Mouse (Mus musculus) CH12.LX (cell line): ENCODE results near the gene Ap5z1. TPM values are rescaled to one million over a fixed set of nuclear protein-coding genes. Genes with fewer than 3 reads are reported as not detected.
A peak's percentile ranks its signal among the peaks of the same experiment; 100 is the strongest.

Experiments used
- DNase-seq: peaks from one replicate; pipeline ENCODE4 v3.0.0-alpha.2; 2013; ENCODE audit errors: extremely low read depth
- H3K27ac ChIP-seq: 2 replicates; pipeline ENCODE4 v1.5.1; 2012; ENCODE audit warnings: low read depth, mild to moderate bottlenecking, control low read depth, moderate library complexity; ENCODE audit not compliant: insufficient read depth
- H3K27me3 ChIP-seq: replicated peaks from 2 replicates; pipeline ENCODE3; 2012; ENCODE audit warnings: inconsistent platforms
- H3K36me3 ChIP-seq, 2 experiments: replicated peaks in 1 of 2; 2 replicates each; pipeline versions ENCODE3 to v1.6.1; 2012; ENCODE audit warnings: inconsistent platforms in 1 of 2, low read length in 1 of 2, mild to moderate bottlenecking in 1 of 2, mixed read lengths in 1 of 2, moderate library complexity in 1 of 2; ENCODE audit not compliant: control insufficient read depth in 1 of 2, insufficient read depth in 1 of 2
- H3K4me1 ChIP-seq, 2 experiments: 2 replicates each; pipeline ENCODE4 v1.6.1; 2012; ENCODE audit warnings: inconsistent platforms in 1 of 2, moderate library complexity in 1 of 2; ENCODE audit not compliant: insufficient read depth in 2 of 2, control insufficient read depth in 1 of 2
- H3K4me2 ChIP-seq: 2 replicates; pipeline ENCODE4 v1.6.1; 2012; ENCODE audit warnings: low read depth, mild to moderate bottlenecking, control low read depth; ENCODE audit not compliant: poor library complexity, insufficient read depth, severe bottlenecking
- H3K4me3 ChIP-seq, 3 experiments: fragments of 150-350 bp in 1 of 3; sonication (generic) in 1 of 3; replicated peaks in 1 of 3; 2 replicates each; pipeline versions ENCODE3 to v1.5.1; 2011 to 2012; ENCODE audit warnings: low read depth in 2 of 3, low read length in 2 of 3, mild to moderate bottlenecking in 2 of 3, moderate library complexity in 2 of 3, control low read depth in 1 of 3, improper control_type of control experiment in 1 of 3, inconsistent platforms in 1 of 3, mixed read lengths in 1 of 3; ENCODE audit not compliant: poor library complexity in 1 of 3
- H3K79me2 ChIP-seq: replicated peaks from 2 replicates; pipeline ENCODE4 v1.6.1; 2012; ENCODE audit warnings: mild to moderate bottlenecking, moderate library complexity; ENCODE audit not compliant: control insufficient read depth, poor library complexity, insufficient read depth, severe bottlenecking; ENCODE audit errors: extremely low read depth
- H3K9ac ChIP-seq: 2 replicates; pipeline ENCODE4 v1.6.1; 2012; ENCODE audit warnings: low read depth, mild to moderate bottlenecking, control low read depth, moderate library complexity; ENCODE audit not compliant: insufficient read depth
- H3K9me3 ChIP-seq: replicated peaks from 2 replicates; pipeline ENCODE3; 2012; ENCODE audit warnings: low read length, inconsistent platforms, mixed read lengths
- CHD1 ChIP-seq: IDR thresholded peaks from 2 replicates; pipeline ENCODE4 v1.6.1; 2012; ENCODE audit warnings: low read depth, low read length, improper control_type of control experiment, inconsistent platforms
- CHD2 ChIP-seq: IDR thresholded peaks from 2 replicates; pipeline ENCODE4 v1.6.1; 2011; ENCODE audit warnings: low read length, improper control_type of control experiment
- CTCF ChIP-seq, 2 experiments: IDR thresholded peaks in 1 of 2; conservative IDR thresholded peaks in 1 of 2; 2 replicates each; pipeline ENCODE4 v1.5.1; 2011 to 2012; ENCODE audit warnings: low read depth in 2 of 2, low read length in 2 of 2, improper control_type of control experiment in 1 of 2, inconsistent platforms in 1 of 2, mild to moderate bottlenecking in 1 of 2, moderate library complexity in 1 of 2
- E2F4 ChIP-seq: IDR thresholded peaks from 2 replicates; pipeline ENCODE4 v1.6.1; 2011; ENCODE audit warnings: low read depth, low read length, improper control_type of control experiment; ENCODE audit not compliant: insufficient replicate concordance
- ELF1 ChIP-seq: IDR thresholded peaks from 2 replicates; pipeline ENCODE4 v1.6.1; 2014; ENCODE audit warnings: low read depth, mild to moderate bottlenecking, inconsistent platforms, low read length, improper control_type of control experiment
- EP300 ChIP-seq: IDR thresholded peaks from 2 replicates; pipeline ENCODE4 v1.6.1; 2011; ENCODE audit warnings: low read length, improper control_type of control experiment
- ETS1 ChIP-seq: conservative IDR thresholded peaks from 2 replicates; pipeline ENCODE4 v1.6.1; 2012; ENCODE audit warnings: low read depth, mild to moderate bottlenecking, inconsistent platforms, low read length, improper control_type of control experiment, moderate library complexity
- GABPA ChIP-seq: IDR thresholded peaks from 2 replicates; pipeline ENCODE4 v1.6.1; 2012; ENCODE audit warnings: low read depth, low read length, improper control_type of control experiment, inconsistent platforms; ENCODE audit not compliant: insufficient replicate concordance
- HCFC1 ChIP-seq: IDR thresholded peaks from 2 replicates; pipeline ENCODE4 v1.6.1; 2012; ENCODE audit warnings: low read depth, mild to moderate bottlenecking, inconsistent platforms, low read length, improper control_type of control experiment
- JUN ChIP-seq: IDR thresholded peaks from 2 replicates; pipeline ENCODE4 v1.6.1; 2011; ENCODE audit warnings: low read depth, mild to moderate bottlenecking, low read length, improper control_type of control experiment, moderate library complexity; ENCODE audit not compliant: insufficient read depth
- JUND ChIP-seq: conservative IDR thresholded peaks from 2 replicates; pipeline ENCODE4 v1.6.1; 2011; ENCODE audit warnings: low read depth, low read length, improper control_type of control experiment
- KAT2A ChIP-seq: IDR thresholded peaks from 2 replicates; pipeline ENCODE4 v1.6.1; 2012; ENCODE audit warnings: low read length, improper control_type of control experiment, inconsistent platforms; ENCODE audit not compliant: insufficient replicate concordance
- MAFK ChIP-seq: IDR thresholded peaks from 2 replicates; pipeline ENCODE4 v1.6.1; 2011; ENCODE audit warnings: low read length, improper control_type of control experiment; ENCODE audit not compliant: insufficient replicate concordance
- MAX ChIP-seq: IDR thresholded peaks from 2 replicates; pipeline ENCODE4 v1.6.1; 2011; ENCODE audit warnings: low read length, improper control_type of control experiment
- MAZ ChIP-seq: IDR thresholded peaks from 2 replicates; pipeline ENCODE4 v1.6.1; 2012; ENCODE audit warnings: low read depth, mild to moderate bottlenecking, inconsistent platforms, low read length, improper control_type of control experiment, moderate library complexity
- MEF2A ChIP-seq: IDR thresholded peaks from 2 replicates; pipeline ENCODE4 v1.6.1; 2014; ENCODE audit warnings: low read depth, mild to moderate bottlenecking, inconsistent platforms, low read length, improper control_type of control experiment, borderline replicate concordance
- MXI1 ChIP-seq: IDR thresholded peaks from 2 replicates; pipeline ENCODE4 v1.6.1; 2011; ENCODE audit warnings: mild to moderate bottlenecking, low read depth, low read length, improper control_type of control experiment
- MYC ChIP-seq: IDR thresholded peaks from 2 replicates; pipeline ENCODE4 v1.6.1; 2011; ENCODE audit warnings: low read depth, mild to moderate bottlenecking, improper control_type of control experiment, low read length
- NELFE ChIP-seq: IDR thresholded peaks from 2 replicates; pipeline ENCODE4 v1.6.1; 2011; ENCODE audit warnings: low read depth, low read length, improper control_type of control experiment
- NRF1 ChIP-seq: IDR thresholded peaks from 2 replicates; pipeline ENCODE4 v1.6.1; 2014; ENCODE audit warnings: low read depth, mild to moderate bottlenecking, inconsistent platforms, low read length, improper control_type of control experiment, moderate library complexity
- POLR2A ChIP-seq: IDR thresholded peaks from 2 replicates; pipeline ENCODE4 v1.6.1; 2011; ENCODE audit warnings: low read depth, mild to moderate bottlenecking, improper control_type of control experiment, low read length
- RAD21 ChIP-seq: IDR thresholded peaks from 2 replicates; pipeline ENCODE4 v1.6.1; 2011; ENCODE audit warnings: low read depth, mild to moderate bottlenecking, low read length, improper control_type of control experiment, moderate library complexity
- RCOR1 ChIP-seq: conservative IDR thresholded peaks from 2 replicates; pipeline ENCODE4 v1.6.1; 2012; ENCODE audit warnings: low read depth, mild to moderate bottlenecking, inconsistent platforms, low read length, improper control_type of control experiment
- SIN3A ChIP-seq: IDR thresholded peaks from 2 replicates; pipeline ENCODE4 v1.6.1; 2012; ENCODE audit warnings: low read length, improper control_type of control experiment, inconsistent platforms
- SMC3 ChIP-seq: IDR thresholded peaks from 2 replicates; pipeline ENCODE4 v1.6.1; 2011; ENCODE audit warnings: low read depth, low read length, improper control_type of control experiment
- TBP ChIP-seq: conservative IDR thresholded peaks from 2 replicates; pipeline ENCODE4 v1.6.1; 2011; ENCODE audit warnings: low read depth, low read length, improper control_type of control experiment
- TCF12 ChIP-seq: IDR thresholded peaks from 2 replicates; pipeline ENCODE4 v1.6.1; 2014; ENCODE audit warnings: low read depth, mild to moderate bottlenecking, inconsistent platforms, low read length, improper control_type of control experiment
- UBTF ChIP-seq: IDR thresholded peaks from 2 replicates; pipeline ENCODE4 v1.6.1; 2012; ENCODE audit warnings: low read depth, mild to moderate bottlenecking, inconsistent platforms, low read length, improper control_type of control experiment, moderate library complexity
- USF1 ChIP-seq: IDR thresholded peaks from 2 replicates; pipeline ENCODE4 v1.6.1; 2014; ENCODE audit warnings: low read depth, mild to moderate bottlenecking, inconsistent platforms, low read length, improper control_type of control experiment
- USF2 ChIP-seq: conservative IDR thresholded peaks from 2 replicates; pipeline ENCODE4 v1.6.1; 2011; ENCODE audit warnings: low read depth, low read length, improper control_type of control experiment
- ZC3H11A ChIP-seq: IDR thresholded peaks from 2 replicates; pipeline ENCODE4 v1.6.1; 2012; ENCODE audit warnings: low read depth, mild to moderate bottlenecking, inconsistent platforms, low read length, improper control_type of control experiment
- ZKSCAN1 ChIP-seq: IDR thresholded peaks from 2 replicates; pipeline ENCODE4 v1.6.1; 2012; ENCODE audit warnings: low read depth, inconsistent platforms, low read length, improper control_type of control experiment, borderline replicate concordance
- ZNF384 ChIP-seq: IDR thresholded peaks from 2 replicates; pipeline ENCODE4 v1.6.1; 2012; ENCODE audit warnings: low read depth, low read length, improper control_type of control experiment, inconsistent platforms
- dilution Hi-C: fragments of 300-500 bp; cut with MboI; formaldehyde crosslinking; loops from 2 replicates; pipeline ENCODE4 v1.14.3; 2020; ENCODE audit warnings: low sequenced_read_pairs; ENCODE audit not compliant: extremely low pct_unique_long_range_greater_than_20kb, extremely low pct_ligation_motif_present
- in situ Hi-C: fragments of 300-500 bp; cut with MboI; formaldehyde crosslinking; loops from 3 replicates; pipeline ENCODE4 v1.14.3; 2019; ENCODE audit warnings: low sequenced_read_pairs, low pct_ligation_motif_present, low pct_unique_long_range_greater_than_20kb, mixed read lengths
- polyA plus RNA-seq: library from polyadenylated mRNA; unstranded; fragments of >175 nt; gene quantifications from 2 replicates; pipeline ENCODE4 v1.2.1, GENCODE M21; 2012; ENCODE audit warnings: low read depth; ENCODE audit not compliant: insufficient read length
- total RNA-seq, 2 experiments: library from RNA; depleted of rRNA; stranded (reverse); fragments of 300-350 nt in 1 of 2; fragments of >200 nt in 1 of 2; gene quantifications; 2 replicates each; pipeline ENCODE4 v1.2.3; 2012 to 2014

The Ap5z1 gene
- total and polyA plus RNA-seq, 3 experiments, result 3.1 to 18.7 (median 11.3) TPM

- dilution Hi-C loops, result no loop called here
- no peak for TF ChIP-seq USF1
- no peak for TF ChIP-seq JUND
- TF ChIP-seq TCF12, result no peak
- no peak for TF ChIP-seq RCOR1
- TF ChIP-seq CHD2, result no peak
- TF ChIP-seq USF2, result no peak
- TF ChIP-seq UBTF, result no peak
- TF ChIP-seq ZC3H11A, result no peak
- TF ChIP-seq HCFC1, result no peak
- no peak for TF ChIP-seq ETS1
- TF ChIP-seq MAFK, result no peak
- TF ChIP-seq ELF1, result no peak
- no peak for TF ChIP-seq ZNF384
- TF ChIP-seq MYC, result no peak
- TF ChIP-seq MAX, result no peak
- Histone ChIP-seq H3K9ac (no peak overlapping the region), H3K27ac (no peak overlapping the region), H3K4me2 (no peak overlapping the region), H3K79me2 (peaks cover 15% of the 10 kb centered on the region), H3K4me3 (no peak overlapping the region), H3K9me3 (no peaks in the 10 kb centered on the region), H3K4me1 (peaks cover 39 to 69% of the 10 kb centered on the region in 2 experiments), H3K36me3 (peaks cover 17 to 78% of the 10 kb centered on the region in 2 experiments), H3K27me3 (no peaks in the 10 kb centered on the region)
- no peak for DNase-seq
- in situ Hi-C loops, result no loop called here
Measured at GRCm38 (mm10) chr5:142445709-142446108, 18.0 kb upstream of the Ap5z1 start.

- H3K9me3 ChIP-seq, result no peaks in the 10 kb centered on the region
- peaks cover 27 to 52% of the 10 kb centered on the region in 2 experiments for H3K4me1 ChIP-seq
- peaks cover 7% of the 10 kb centered on the region for H3K79me2 ChIP-seq
- H3K27me3 ChIP-seq, result no peaks in the 10 kb centered on the region
- in situ Hi-C loops (no loop called here), dilution Hi-C loops (no loop called here)
- peaks cover 29 to 88% of the 10 kb centered on the region in 2 experiments for H3K36me3 ChIP-seq
- H3K4me3 ChIP-seq, result no peak overlapping the region
- H3K4me2 ChIP-seq, result no peak overlapping the region; the same call in 1 of the 2 replicates
- H3K27ac ChIP-seq, result no peak overlapping the region
- peak; percentile 94 for DNase-seq
- H3K9ac ChIP-seq, result no peak overlapping the region
- TF ChIP-seq ZC3H11A (peak; percentile 67), CHD1 (no peak), RAD21 (peak; percentile 97), SMC3 (peak; percentile 93), NELFE (no peak; the same call in 1 of the 2 replicates), EP300 (no peak), SIN3A (peak; percentile 76), E2F4 (0 out of 2 replicates have a peak, but pooled peaks have one; percentile 27), CHD2 (peak; percentile 25; the same call in 1 of the 2 replicates), ZKSCAN1 (no peak), KAT2A (no peak), ETS1 (no peak), MXI1 (peak; percentile 53; the same call in 1 of the 2 replicates), POLR2A (no peak), NRF1 (peak; percentile 50; the same call in 1 of the 2 replicates), TBP (no peak), MAZ (0 out of 2 replicates have a peak, but pooled peaks have one; percentile 65), ELF1 (peak; percentile 52), MEF2A (no peak; the same call in 1 of the 2 replicates), JUN (no peak), GABPA (no peak), CTCF (conservative IDR thresholded peaks at IDR 0.05 in 1 of 2, IDR thresholded peaks at IDR 0.05 in 1 of 2; ENCODE audit: low read depth in 2 of 2, low read length in 2 of 2) (peak; percentile 81 to 94), MAX (peak; percentile 94), ZNF384 (no peak), UBTF (no peak), RCOR1 (no peak)
Measured at GRCm38 (mm10) chr5:142448076-142448475, 15.7 kb upstream of the Ap5z1 start.
